Mouse (Mus musculus): Measurements from ENCODE around the gene Lrig1. TPM values are rescaled to one million over a fixed set of nuclear protein-coding genes. Genes with fewer than 3 reads are reported as not detected.

Lrig1 gene
- polyA plus RNA-seq, 1 experiment from 2014 or later, result 14.6 TPM

- H3K9ac ChIP-seq, result no peak overlapping the region
- H3K27ac ChIP-seq (ENCODE audit: poor library complexity, severe bottlenecking), result peak overlapping the region; percentile 25; the same call in 1 of the 2 replicates
Observed at GRCm38 (mm10) chr6:94594711-94595110, 105.2 kb downstream of the Lrig1 start.

DNA sequence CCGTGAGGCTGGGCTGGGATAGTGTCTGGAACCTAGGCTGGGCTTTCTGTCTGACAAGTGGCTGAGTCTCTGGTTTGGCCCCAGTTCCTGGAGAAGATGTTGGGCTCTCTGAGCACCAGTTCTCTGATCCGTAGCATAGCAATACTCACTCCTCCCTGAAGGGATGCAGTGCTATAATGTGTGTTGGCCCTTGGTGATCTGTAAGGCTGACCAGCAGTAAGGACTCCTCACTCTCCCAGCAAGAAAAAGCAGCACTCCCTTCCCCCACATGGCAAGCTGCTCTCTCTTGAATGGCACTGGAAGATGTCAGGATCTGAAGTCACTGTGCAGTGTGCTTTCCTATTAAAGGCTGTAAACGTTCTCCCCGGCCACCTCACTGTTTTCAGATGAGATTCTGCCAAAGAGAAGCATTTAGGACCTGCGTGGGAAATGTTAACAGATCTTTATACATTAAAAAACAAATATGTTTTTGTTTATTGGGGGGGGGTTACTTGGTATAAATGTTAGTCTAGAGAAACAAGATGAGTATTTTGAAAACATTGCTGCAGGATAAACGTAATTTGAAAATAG, 105.8 kb downstream of the Lrig1 start:
- H3K4me3 ChIP-seq, result no peak overlapping the region
- no peak for ATAC-seq (ENCODE audit: insufficient number of reproducible peaks, low FRiP score)
- H3K27ac ChIP-seq (ENCODE audit: poor library complexity, severe bottlenecking), result peak overlapping the region; percentile 13; the same call in 1 of the 2 replicates
- no peak overlapping the region; the same call in 1 of the 2 replicates for H3K9ac ChIP-seq
- 59% methylated on average over 6 of the region's 6 CpGs for WGBS
- no peaks in the 10 kb centered on the region for H3K9me3 ChIP-seq (replicated peaks)
- H3K4me2 ChIP-seq, result no peak overlapping the region
- no peaks in the 10 kb centered on the region for H3K27me3 ChIP-seq (replicated peaks)
- H3K4me1 ChIP-seq (replicated peaks), result peaks cover 62% of the 10 kb centered on the region
- H3K36me3 ChIP-seq, result peaks cover under 1% of the 10 kb centered on the region; the same call in 1 of the 2 replicates

More at GRCm38 (mm10) chr6:94594711-94595110, 105.2 kb downstream of the Lrig1 start:
- Histone ChIP-seq H3K9me3 (replicated peaks) (no peaks in the 10 kb centered on the region), H3K4me2 (no peak overlapping the region), H3K4me1 (replicated peaks) (peaks cover 62% of the 10 kb centered on the region), H3K27me3 (replicated peaks) (no peaks in the 10 kb centered on the region), H3K36me3 (peaks cover 3% of the 10 kb centered on the region; the same call in 1 of the 2 replicates), H3K4me3 (no peak overlapping the region)
- no peak for ATAC-seq (ENCODE audit: insufficient number of reproducible peaks, low FRiP score)
- 73% methylated on average over 11 of the region's 11 CpGs for WGBS

GRCm38 (mm10) chr6:94592710-94593109, 107.2 kb downstream of the Lrig1 start:
- ATAC-seq (ENCODE audit: insufficient number of reproducible peaks, low FRiP score), result no peak
- peaks cover 47% of the 10 kb centered on the region for H3K4me1 ChIP-seq (replicated peaks)
- H3K4me3 ChIP-seq, result peak overlapping the region; percentile 8; the same call in 1 of the 2 replicates

GRCm38 (mm10) chr6:94592243-94592642, 107.7 kb downstream of the Lrig1 start:
- ATAC-seq (ENCODE audit: insufficient number of reproducible peaks, low FRiP score), result peak; percentile 51; the same call in 1 of the 2 replicates
- 0 out of 2 replicates have a peak overlapping the region, but pooled peaks have one; percentile 3 for H3K4me3 ChIP-seq
- peaks cover 42% of the 10 kb centered on the region for H3K4me1 ChIP-seq (replicated peaks)
- H3K36me3 ChIP-seq, result 0 out of 2 replicates have a peak, but pooled peaks cover 3% of the 10 kb centered on the region
- no peaks in the 10 kb centered on the region for H3K27me3 ChIP-seq (replicated peaks)
- 13% methylated on average over 8 of the region's 8 CpGs for WGBS
- H3K9ac ChIP-seq, result no peak overlapping the region
- peak overlapping the region; percentile 75 for H3K27ac ChIP-seq (ENCODE audit: poor library complexity, severe bottlenecking)
- H3K9me3 ChIP-seq (replicated peaks), result 0 out of 2 replicates have a peak, but pooled peaks cover 2% of the 10 kb centered on the region
- H3K4me2 ChIP-seq, result peak overlapping the region; percentile 58

More at GRCm38 (mm10) chr6:94592710-94593109, 107.2 kb downstream of the Lrig1 start:
- Histone ChIP-seq H3K27me3 (replicated peaks) (no peaks in the 10 kb centered on the region), H3K27ac (ENCODE audit: poor library complexity, severe bottlenecking) (peak overlapping the region; percentile 75), H3K4me2 (peak overlapping the region; percentile 58), H3K9ac (no peak overlapping the region; the same call in 1 of the 2 replicates), H3K36me3 (0 out of 2 replicates have a peak, but pooled peaks cover 3% of the 10 kb centered on the region), H3K9me3 (replicated peaks) (0 out of 2 replicates have a peak, but pooled peaks cover 2% of the 10 kb centered on the region)
- WGBS, result 12% methylated on average over 4 of the region's 4 CpGs

GRCm38 (mm10) chr6:94588365-94588764, 111.6 kb downstream of the Lrig1 start:
- ATAC-seq (ENCODE audit: insufficient number of reproducible peaks, low FRiP score), result no peak
- H3K27me3 ChIP-seq (replicated peaks), result no peaks in the 10 kb centered on the region
- peaks cover 17% of the 10 kb centered on the region for H3K4me1 ChIP-seq (replicated peaks)
- 0 out of 2 replicates have a peak, but pooled peaks cover 3% of the 10 kb centered on the region for H3K36me3 ChIP-seq
- 77% methylated on average over 4 of the region's 4 CpGs for WGBS
- H3K4me3 ChIP-seq, result no peak overlapping the region
- no peak overlapping the region for H3K9ac ChIP-seq
- H3K9me3 ChIP-seq (replicated peaks), result 0 out of 2 replicates have a peak, but pooled peaks cover 2% of the 10 kb centered on the region
- no peak overlapping the region for H3K27ac ChIP-seq (ENCODE audit: poor library complexity, severe bottlenecking)
- H3K4me2 ChIP-seq, result no peak overlapping the region

- WGBS, result 76% methylated on average over 4 of the region's 4 CpGs
- ATAC-seq (ENCODE audit: insufficient number of reproducible peaks, low FRiP score), result no peak
- H3K27ac ChIP-seq (ENCODE audit: poor library complexity, severe bottlenecking), result no peak overlapping the region
- H3K9ac ChIP-seq, result no peak overlapping the region
- H3K4me1 ChIP-seq (replicated peaks), result peaks cover 12% of the 10 kb centered on the region
- H3K9me3 ChIP-seq (replicated peaks), result 0 out of 2 replicates have a peak, but pooled peaks cover 2% of the 10 kb centered on the region
- no peak overlapping the region for H3K4me3 ChIP-seq
- H3K27me3 ChIP-seq (replicated peaks), result no peaks in the 10 kb centered on the region
- no peak overlapping the region for H3K4me2 ChIP-seq
- 0 out of 2 replicates have a peak, but pooled peaks cover 3% of the 10 kb centered on the region for H3K36me3 ChIP-seq
Observed at GRCm38 (mm10) chr6:94584976-94585375, 115.0 kb downstream of the Lrig1 start.

GRCm38 (mm10) chr6:94584147-94584695, 115.7 kb downstream of the Lrig1 start:
- Histone ChIP-seq H3K4me3 (no peak overlapping the region), H3K27ac (ENCODE audit: poor library complexity, severe bottlenecking) (no peak overlapping the region), H3K27me3 (replicated peaks) (no peaks in the 10 kb centered on the region), H3K4me1 (replicated peaks) (peaks cover 12% of the 10 kb centered on the region), H3K9me3 (replicated peaks) (0 out of 2 replicates have a peak, but pooled peaks cover 2% of the 10 kb centered on the region), H3K9ac (no peak overlapping the region), H3K36me3 (0 out of 2 replicates have a peak, but pooled peaks cover 3% of the 10 kb centered on the region), H3K4me2 (no peak overlapping the region)
- no peak for ATAC-seq (ENCODE audit: insufficient number of reproducible peaks, low FRiP score)
- WGBS, result 93% methylated on average over 9 of the region's 9 CpGs

GRCm38 (mm10) chr6:94582055-94582454, 117.9 kb downstream of the Lrig1 start:
- no peak overlapping the region for H3K4me3 ChIP-seq
- WGBS, result 85% methylated on average over 9 of the region's 9 CpGs
- no peaks in the 10 kb centered on the region for H3K27me3 ChIP-seq (replicated peaks)
- 0 out of 2 replicates have a peak, but pooled peaks cover 3% of the 10 kb centered on the region for H3K36me3 ChIP-seq
- H3K9ac ChIP-seq, result no peak overlapping the region
- H3K4me1 ChIP-seq (replicated peaks), result peaks cover 12% of the 10 kb centered on the region
- no peak overlapping the region for H3K4me2 ChIP-seq
- no peak for ATAC-seq (ENCODE audit: insufficient number of reproducible peaks, low FRiP score)
- H3K27ac ChIP-seq (ENCODE audit: poor library complexity, severe bottlenecking), result no peak overlapping the region
- no peaks in the 10 kb centered on the region for H3K9me3 ChIP-seq (replicated peaks)

DNA sequence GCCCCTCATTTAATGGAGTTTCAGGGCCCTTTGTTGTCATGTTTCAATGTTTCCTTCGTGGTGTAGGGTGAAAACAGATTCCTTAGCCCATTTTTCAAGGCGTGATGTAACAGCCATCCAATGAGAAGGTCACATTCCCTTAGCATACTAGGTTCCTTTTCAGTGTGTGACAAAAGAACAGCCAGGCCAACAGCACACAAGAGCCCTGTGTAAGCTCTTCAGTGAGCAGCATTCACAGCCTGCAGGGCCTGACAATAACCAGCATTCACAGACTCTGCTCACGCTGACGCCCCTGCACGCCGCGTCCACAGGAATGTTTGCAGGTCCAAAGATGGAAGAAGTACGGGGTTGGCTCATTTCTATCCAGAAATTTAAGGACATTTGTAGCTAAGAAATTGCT, 122.0 kb downstream of the Lrig1 start:
- no peak for ATAC-seq (ENCODE audit: insufficient number of reproducible peaks, low FRiP score)
- H3K27ac ChIP-seq (ENCODE audit: poor library complexity, severe bottlenecking), result no peak overlapping the region
- H3K9me3 ChIP-seq (replicated peaks), result 0 out of 2 replicates have a peak, but pooled peaks cover 2% of the 10 kb centered on the region
- WGBS, result 60% methylated on average over 8 of the region's 8 CpGs
- H3K27me3 ChIP-seq (replicated peaks), result no peaks in the 10 kb centered on the region
- H3K4me1 ChIP-seq (replicated peaks), result peaks cover 14% of the 10 kb centered on the region
- no peak overlapping the region for H3K9ac ChIP-seq
- H3K4me3 ChIP-seq, result no peak overlapping the region
- H3K4me2 ChIP-seq, result no peak overlapping the region
- 0 out of 2 replicates have a peak, but pooled peaks cover 3% of the 10 kb centered on the region for H3K36me3 ChIP-seq

GRCm38 (mm10) chr6:94575526-94576166, 124.3 kb downstream of the Lrig1 start:
- H3K27ac ChIP-seq (ENCODE audit: poor library complexity, severe bottlenecking), result no peak overlapping the region
- 0 out of 2 replicates have a peak, but pooled peaks cover 2% of the 10 kb centered on the region for H3K9me3 ChIP-seq (replicated peaks)
- H3K4me2 ChIP-seq, result 0 out of 2 replicates have a peak overlapping the region, but pooled peaks have one; percentile 14
- H3K9ac ChIP-seq, result no peak overlapping the region
- H3K27me3 ChIP-seq (replicated peaks), result no peaks in the 10 kb centered on the region
- H3K4me1 ChIP-seq (replicated peaks), result 0 out of 2 replicates have a peak, but pooled peaks cover 8% of the 10 kb centered on the region
- WGBS, result 61% methylated on average over 9 of the region's 9 CpGs
- no peak for ATAC-seq (ENCODE audit: insufficient number of reproducible peaks, low FRiP score)
- H3K4me3 ChIP-seq, result no peak overlapping the region
- H3K36me3 ChIP-seq, result 0 out of 2 replicates have a peak, but pooled peaks cover 3% of the 10 kb centered on the region

DNA sequence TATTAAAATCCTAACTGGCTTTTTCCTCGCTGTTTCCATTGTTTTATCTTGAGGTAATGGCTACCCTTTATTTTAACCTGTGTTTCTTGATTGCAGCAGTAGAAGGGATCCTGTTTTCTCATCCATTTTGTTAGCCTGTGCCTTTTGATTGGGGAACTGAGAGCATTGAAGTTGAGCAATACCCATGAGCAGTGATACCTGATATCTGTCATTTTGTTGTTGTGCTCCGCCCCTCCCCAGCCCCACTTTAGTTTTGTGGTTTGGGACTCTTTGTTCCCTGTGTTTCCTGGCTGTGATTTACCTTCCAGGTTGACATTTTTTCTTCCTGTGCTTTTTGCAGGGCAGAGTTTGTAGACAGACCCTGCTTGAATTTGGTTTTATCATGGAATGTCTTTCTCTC, 131.9 kb downstream of the Lrig1 start:
- Histone ChIP-seq H3K9ac (no peak overlapping the region), H3K4me1 (replicated peaks) (peaks cover 4% of the 10 kb centered on the region), H3K27ac (ENCODE audit: poor library complexity, severe bottlenecking) (no peak overlapping the region), H3K27me3 (replicated peaks) (no peaks in the 10 kb centered on the region), H3K9me3 (replicated peaks) (no peaks in the 10 kb centered on the region), H3K4me2 (no peak overlapping the region), H3K4me3 (no peak overlapping the region), H3K36me3 (no peaks in the 10 kb centered on the region)
- 89% methylated on average over 2 of the region's 2 CpGs for WGBS
- no peak for ATAC-seq (ENCODE audit: insufficient number of reproducible peaks, low FRiP score)
